Mouse (Mus musculus) heart, postnatal 0 days (tissue): ENCODE results near the gene Sqstm1. TPM values are rescaled to one million over a fixed set of nuclear protein-coding genes. Genes with fewer than 3 reads are reported as not detected.

Source experiments
- ATAC-seq: fragments of 200-750 bp; cut with Nextera tagmentation; 2 replicates; pipeline ENCODE4 v1.8.0; 2017; ENCODE audit warnings: low read depth, moderate number of reproducible peaks, moderate library complexity; ENCODE audit not compliant: insufficient read depth
- DNase-seq: peaks from one replicate; pipeline ENCODE4 v3.0.0-alpha.2; 2016; ENCODE audit warnings: low spot score
- H3K27ac ChIP-seq: fragments of 300-500 bp; sonication (generic); 2 replicates; pipeline ENCODE4 v1.5.1; 2014; ENCODE audit warnings: low read depth, mild to moderate bottlenecking
- H3K27me3 ChIP-seq: fragments of 300-500 bp; sonication (generic); 2 replicates; pipeline ENCODE4 v1.6.1; 2014; ENCODE audit warnings: low read length, mixed read lengths; ENCODE audit not compliant: control insufficient read depth, insufficient read depth
- H3K36me3 ChIP-seq: fragments of 300-500 bp; sonication (generic); replicated peaks from 2 replicates; pipeline ENCODE4 v1.6.1; 2014; ENCODE audit warnings: low read length, mixed read lengths; ENCODE audit not compliant: control insufficient read depth, insufficient read depth
- H3K4me1 ChIP-seq: fragments of 300-500 bp; sonication (generic); 2 replicates; pipeline ENCODE4 v1.6.1; 2014; ENCODE audit warnings: antibody characterized with exemption; ENCODE audit not compliant: control insufficient read depth, insufficient read depth
- H3K4me2 ChIP-seq: fragments of 300-500 bp; sonication (generic); 2 replicates; pipeline ENCODE4 v1.6.1; 2014; ENCODE audit warnings: low read depth, mild to moderate bottlenecking, low read length, moderate library complexity
- H3K4me3 ChIP-seq: fragments of 300-500 bp; sonication (generic); 2 replicates; pipeline ENCODE4 v1.5.1; 2014; ENCODE audit warnings: low read depth, low read length
- H3K9ac ChIP-seq: fragments of 300-500 bp; sonication (generic); replicated peaks from 2 replicates; pipeline ENCODE4 v1.6.1; 2014; ENCODE audit warnings: low read depth, low read length, mixed read lengths
- H3K9me3 ChIP-seq: fragments of 300-500 bp; sonication (generic); replicated peaks from 2 replicates; pipeline ENCODE4 v1.6.1; 2016; ENCODE audit warnings: low read length; ENCODE audit not compliant: control insufficient read depth
- CTCF ChIP-seq: IDR thresholded peaks from 2 replicates; pipeline ENCODE4 v1.5.1; 2016; ENCODE audit warnings: antibody characterized with exemption, control low read depth, low read depth
- EP300 ChIP-seq: IDR thresholded peaks from 2 replicates; pipeline ENCODE4 v1.6.1; 2016; ENCODE audit warnings: antibody characterized with exemption, low read depth
- WGBS: fragments of 180-500 bp; shearing (Covaris S2); extraction: QIAGEN DNeasy Blood & Tissue Kit; methylation state at CpG from one replicate; pipeline ENCODE4 v1.1.7; 2014; 5-methylcytosine and 5-hydroxymethylcytosine counted together
- polyA plus RNA-seq: library from polyadenylated mRNA; unstranded; fragments of >200 nt; fragmentation: Nextera tagmentation; extraction: Ambion mirVana; gene quantifications from 2 replicates; pipeline ENCODE4 v1.2.1, GENCODE M21; 2015
- total RNA-seq: library from RNA; depleted of rRNA; stranded (reverse); fragments of >200 nt; gene quantifications from 2 replicates; pipeline ENCODE4 v1.2.3, GENCODE M21; 2014; ENCODE audit warnings: low replicate concordance

The Sqstm1 gene
- total and polyA plus RNA-seq, 2 experiments from 2014 or later, result 244 to 249 TPM

- H3K4me1 ChIP-seq, result peaks cover 19% of the 10 kb centered on the region
- H3K9ac ChIP-seq, result peak overlapping the region; percentile 87
- peak; percentile 83 for ATAC-seq
These were observed 14.3 kb upstream of the Sqstm1 start for GRCm38 (mm10) chr11:50224671-50225530.

GRCm38 (mm10) chr11:50223783-50224662, 13.4 kb upstream of the Sqstm1 start:
- no peaks in the 10 kb centered on the region for H3K36me3 ChIP-seq
- H3K9ac ChIP-seq, result peak overlapping the region; percentile 87
- peaks cover 19% of the 10 kb centered on the region for H3K4me1 ChIP-seq
- peak overlapping the region; percentile 77 for H3K4me2 ChIP-seq
- H3K27me3 ChIP-seq, result no peaks in the 10 kb centered on the region
- peak overlapping the region; percentile 84 for H3K27ac ChIP-seq
- DNase-seq (no peak), ATAC-seq (no peak)
- TF ChIP-seq EP300 (no peak), CTCF (no peak)
- H3K9me3 ChIP-seq, result no peaks in the 10 kb centered on the region
- 9% methylated on average over 17 of the region's 17 CpGs for WGBS
- H3K4me3 ChIP-seq, result peak overlapping the region; percentile 75

More at GRCm38 (mm10) chr11:50224671-50225530, 14.3 kb upstream of the Sqstm1 start:
- Histone ChIP-seq H3K4me2 (peak overlapping the region; percentile 77), H3K27me3 (no peaks in the 10 kb centered on the region), H3K9me3 (no peaks in the 10 kb centered on the region), H3K36me3 (no peaks in the 10 kb centered on the region), H3K27ac (peak overlapping the region; percentile 84), H3K4me3 (peak overlapping the region; percentile 75)
- peak; percentile 80 for DNase-seq
- TF ChIP-seq CTCF, result peak; percentile 31
- no peak for TF ChIP-seq EP300
- under 1% methylated on average over 50 of the region's 70 CpGs for WGBS

- no peak overlapping the region for H3K4me2 ChIP-seq
- H3K9ac ChIP-seq, result no peak overlapping the region
- no peak for TF ChIP-seq EP300
- no peak for TF ChIP-seq CTCF
- ATAC-seq (no peak), DNase-seq (no peak)
- H3K36me3 ChIP-seq, result no peaks in the 10 kb centered on the region
- H3K27me3 ChIP-seq, result no peaks in the 10 kb centered on the region
- WGBS, result 66% methylated on average over 7 of the region's 7 CpGs
- H3K4me3 ChIP-seq, result no peak overlapping the region
- H3K4me1 ChIP-seq, result peaks cover 17% of the 10 kb centered on the region
- no peak overlapping the region for H3K27ac ChIP-seq
- H3K9me3 ChIP-seq, result no peaks in the 10 kb centered on the region
These were observed 12.1 kb upstream of the Sqstm1 start for GRCm38 (mm10) chr11:50222559-50223276.

- no peak overlapping the region for H3K4me3 ChIP-seq
- peaks cover 11% of the 10 kb centered on the region for H3K4me1 ChIP-seq
- no peak overlapping the region for H3K4me2 ChIP-seq
- WGBS, result 66% methylated on average over 2 of the region's 2 CpGs
- H3K27me3 ChIP-seq, result no peaks in the 10 kb centered on the region
- no peak overlapping the region for H3K27ac ChIP-seq
- no peaks in the 10 kb centered on the region for H3K9me3 ChIP-seq
- DNase-seq (no peak), ATAC-seq (no peak)
- H3K36me3 ChIP-seq, result no peaks in the 10 kb centered on the region
- H3K9ac ChIP-seq, result no peak overlapping the region
- TF ChIP-seq CTCF, result no peak
- no peak for TF ChIP-seq EP300
These were observed 9.2 kb upstream of the Sqstm1 start for GRCm38 (mm10) chr11:50219833-50220232.

GRCm38 (mm10) chr11:50217811-50218210, 7.2 kb upstream of the Sqstm1 start:
- peaks cover 23% of the 10 kb centered on the region for H3K4me1 ChIP-seq
- TF ChIP-seq CTCF (no peak), EP300 (no peak)
- no peak overlapping the region for H3K27ac ChIP-seq
- no peak for ATAC-seq
- H3K36me3 ChIP-seq, result no peaks in the 10 kb centered on the region
- H3K27me3 ChIP-seq, result no peaks in the 10 kb centered on the region
- no peak overlapping the region for H3K4me2 ChIP-seq
- H3K9ac ChIP-seq, result no peak overlapping the region
- no peaks in the 10 kb centered on the region for H3K9me3 ChIP-seq
- 41% methylated on average over 4 of the region's 4 CpGs for WGBS
- H3K4me3 ChIP-seq, result no peak overlapping the region
- DNase-seq, result no peak
